Mouse (Mus musculus) gastrocnemius, postnatal 4 days (tissue): Measurements from ENCODE around the gene Cyb5d1. TPM values are rescaled to one million over a fixed set of nuclear protein-coding genes. Genes with fewer than 3 reads are reported as not detected.

Experiments
- DNase-seq, 2 experiments: peaks; one replicate each; pipeline ENCODE4 v3.0.0; 2021 to 2022; ENCODE audit warnings: low spot score in 2 of 2, mixed read lengths in 2 of 2
- total RNA-seq, 2 experiments: library from RNA; stranded (reverse); gene quantifications; 2 replicates each; pipeline ENCODE4 v1.2.3; 2021

Cyb5d1 gene
- total RNA-seq, 2 experiments from 2014 or later = 21.1 to 26.4 TPM

- peak in 1 of 2 experiments; percentile 41 for DNase-seq
Observed at GRCm38 (mm10) chr11:69416921-69417448, 21.6 kb upstream of the Cyb5d1 start.

DNA sequence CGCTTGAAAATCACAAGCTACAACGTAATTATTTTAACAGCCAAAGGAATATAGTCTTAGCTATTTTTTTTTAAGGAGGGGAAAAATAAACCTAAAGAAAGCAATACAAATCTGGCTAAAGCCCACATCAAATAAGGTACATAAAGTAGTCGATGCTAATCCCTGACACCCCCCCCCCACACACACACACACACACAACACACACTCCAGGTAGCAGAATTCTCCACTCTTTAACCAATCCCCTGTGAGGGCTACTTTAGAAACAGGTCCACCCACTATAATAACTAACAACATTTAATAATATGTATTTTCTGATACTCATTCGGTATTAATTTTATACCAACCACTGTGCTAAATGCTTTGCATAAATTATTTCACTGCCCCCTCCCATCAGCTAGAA, 21.1 kb upstream of the Cyb5d1 start:
- DNase-seq = no peak

DNA sequence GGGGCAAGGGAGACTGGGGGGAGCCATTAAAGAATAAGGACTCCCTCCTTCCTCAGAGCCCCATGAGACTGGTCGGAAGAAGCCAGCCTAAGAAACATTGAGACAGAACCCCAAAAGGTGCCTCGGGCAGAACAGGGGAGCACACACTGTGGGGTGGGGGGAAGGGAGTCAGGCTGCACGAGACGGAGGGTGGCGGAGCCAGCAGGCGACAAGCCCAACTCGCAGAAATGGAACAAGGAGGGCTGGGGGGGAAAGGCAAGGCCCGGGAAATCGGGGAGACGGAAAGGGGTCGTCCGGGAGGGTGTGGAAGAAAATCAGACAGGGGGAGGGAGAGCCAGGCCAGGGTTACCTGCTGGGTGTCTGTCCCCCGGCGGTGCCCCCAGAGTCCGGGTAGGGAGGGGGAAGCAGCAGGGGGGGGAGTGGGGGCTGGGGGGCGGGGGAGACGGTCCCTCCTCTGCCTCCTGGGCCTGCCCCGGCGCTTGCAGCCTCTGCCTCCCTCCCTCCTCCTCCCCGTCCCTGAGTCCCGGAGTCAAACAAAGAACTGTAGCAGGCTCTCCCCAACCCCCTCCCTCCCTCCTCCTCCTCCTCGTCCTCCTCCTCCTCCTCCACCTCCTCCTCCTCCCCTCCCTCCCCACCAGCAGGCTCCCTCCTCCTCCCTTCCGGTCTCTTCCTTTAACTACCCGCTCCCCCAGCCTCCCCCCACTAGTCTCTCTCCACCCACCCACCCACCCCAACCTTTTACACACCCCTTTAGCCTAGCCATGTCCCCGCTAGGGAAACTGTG, 20.4 kb upstream of the Cyb5d1 start:
- peak in 1 of 2 experiments; percentile 66 for DNase-seq

- peak in 1 of 2 experiments; percentile 68 for DNase-seq
Observed at GRCm38 (mm10) chr11:69415327-69415667, 19.9 kb upstream of the Cyb5d1 start.

DNA sequence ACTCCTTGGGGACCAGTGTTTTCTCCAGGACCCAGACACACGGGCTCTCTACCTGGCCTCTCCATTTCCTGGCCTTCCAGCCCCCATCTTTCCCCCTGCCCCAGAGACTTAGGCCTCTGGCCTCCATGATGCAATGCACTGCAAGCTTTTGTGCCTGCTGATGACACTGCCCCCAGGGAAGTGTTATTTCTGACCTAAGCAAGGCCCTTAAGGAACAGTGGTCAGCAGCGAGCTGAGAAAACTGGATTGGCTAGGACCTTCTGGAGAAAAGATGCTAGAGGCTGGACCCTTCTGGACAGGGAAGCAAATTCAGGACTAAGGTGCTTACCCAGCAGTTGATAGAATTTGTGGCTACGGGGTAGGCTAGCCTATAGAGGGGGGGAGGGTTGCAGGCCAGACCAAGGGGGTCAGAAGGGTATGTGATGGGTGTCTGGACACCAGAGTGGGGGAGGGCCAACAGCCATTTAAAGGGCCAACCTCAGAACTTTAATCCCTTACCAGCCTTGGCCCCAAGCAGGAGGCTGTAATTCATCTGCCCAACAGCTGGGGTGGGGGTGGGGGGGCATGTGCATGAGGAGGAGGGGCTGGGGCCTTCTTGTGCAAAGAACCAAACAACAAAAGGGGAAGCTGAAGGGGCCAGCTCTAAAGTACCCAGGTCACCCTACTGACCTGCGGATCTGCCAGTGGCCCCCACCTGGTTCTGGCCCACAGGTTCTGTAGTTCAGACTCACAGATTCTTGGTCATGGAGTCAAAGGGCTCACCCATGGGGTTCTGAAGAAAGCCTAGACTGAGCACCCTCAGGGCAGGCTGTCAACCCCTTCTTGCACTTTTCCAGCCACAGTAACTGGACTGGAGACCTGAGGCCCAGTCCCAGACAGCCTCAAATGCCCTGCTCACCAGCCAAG, 19.2 kb upstream of the Cyb5d1 start:
- DNase-seq = no peak

DNA sequence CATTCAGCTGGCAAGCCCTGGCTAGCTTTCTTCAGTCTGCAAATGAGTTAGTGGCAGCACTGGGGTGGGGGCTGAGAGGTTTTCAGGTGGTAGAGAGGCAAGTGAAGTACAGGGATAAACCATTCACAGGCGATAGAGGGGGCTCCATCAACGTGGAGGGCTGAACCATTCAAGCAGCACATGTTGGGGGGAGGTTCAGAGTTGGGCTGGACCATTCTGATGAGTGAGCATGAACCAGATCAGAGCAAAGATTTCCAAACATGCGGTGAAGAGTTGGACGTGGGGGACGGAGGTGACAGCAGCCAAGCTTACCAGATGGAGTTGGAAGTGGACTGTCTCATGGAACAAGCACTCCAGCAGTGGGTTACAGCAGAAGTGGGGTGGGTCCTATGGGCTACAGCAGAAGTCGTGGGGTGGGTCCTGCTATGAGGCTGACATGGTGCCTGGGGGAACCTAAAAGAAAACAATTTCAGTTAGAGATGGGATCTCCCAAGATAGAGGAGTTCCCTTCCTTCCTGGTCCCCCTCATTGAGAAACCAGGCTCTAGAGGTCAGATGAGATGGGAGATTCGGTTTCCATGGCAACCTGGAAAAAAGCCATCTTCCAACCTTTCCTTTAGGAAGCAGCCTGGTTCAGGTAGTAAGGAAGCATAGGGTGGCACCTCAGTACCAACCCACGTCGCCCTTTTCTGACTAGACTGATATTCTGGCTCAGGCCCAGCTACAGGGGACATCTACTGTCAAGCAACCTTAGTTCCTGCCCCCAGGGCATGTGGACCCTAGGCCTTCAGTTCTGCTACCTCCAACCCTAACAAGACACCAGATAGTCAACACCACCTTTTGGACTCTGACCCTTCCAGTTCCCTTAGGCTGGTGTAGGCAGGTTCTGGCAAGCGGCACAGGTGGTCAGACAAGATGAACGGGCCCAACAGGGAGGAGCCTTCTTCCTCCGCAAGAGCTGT, 18.1 kb upstream of the Cyb5d1 start, which contains the start of gene Kdm6b:
TSS of gene Kdm6b (minus strand) at position 455 of the 961 bp plus-strand sequence.
- DNase-seq = no peak

- no peak for DNase-seq
Observed at GRCm38 (mm10) chr11:69412548-69412947, 17.1 kb upstream of the Cyb5d1 start.

GRCm38 (mm10) chr11:69411538-69412203, 16.2 kb upstream of the Cyb5d1 start:
- peak; percentile 67 to 82 for DNase-seq

GRCm38 (mm10) chr11:69411073-69411535, 15.7 kb upstream of the Cyb5d1 start:
- peak; percentile 92 to 98 for DNase-seq

DNA sequence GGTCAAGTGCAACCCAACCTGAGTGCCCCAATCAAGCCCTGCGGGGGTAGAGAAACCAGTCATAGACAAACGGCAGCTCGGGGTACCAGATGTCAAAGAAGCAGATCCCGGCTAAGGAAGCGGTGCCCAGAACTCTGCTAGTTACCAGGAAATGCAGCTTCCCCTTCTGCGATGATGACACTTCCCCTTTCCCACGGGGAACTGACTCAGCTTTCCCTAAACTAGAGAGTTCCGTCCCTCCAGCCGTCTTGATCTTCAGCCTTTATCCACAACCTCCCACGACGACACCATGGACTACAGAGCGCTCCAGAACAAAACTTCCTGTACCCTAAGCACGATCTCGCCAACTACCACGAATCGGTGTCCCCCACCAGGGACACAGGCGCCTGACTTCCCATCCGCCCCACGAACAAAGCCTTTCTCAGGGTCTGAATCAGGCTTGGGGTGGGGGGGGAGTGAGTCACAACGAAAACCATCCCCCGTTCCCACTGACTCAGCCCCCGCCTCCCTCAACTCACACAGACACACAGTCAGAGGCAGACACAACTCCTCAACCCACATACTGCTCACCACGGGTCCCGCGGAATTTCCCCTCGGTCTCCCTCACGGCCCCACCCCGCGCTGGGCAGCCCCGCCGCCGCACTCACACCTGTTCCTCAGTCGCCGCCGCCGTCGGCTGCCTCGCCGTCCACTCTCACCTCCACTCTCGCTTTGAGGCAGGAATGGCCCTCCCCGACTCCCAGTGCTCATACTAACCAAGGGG, 15.1 kb upstream of the Cyb5d1 start:
- DNase-seq = peak; percentile 51 to 66

- no peak for DNase-seq
Observed at GRCm38 (mm10) chr11:69410045-69410309, 14.5 kb upstream of the Cyb5d1 start.

DNA sequence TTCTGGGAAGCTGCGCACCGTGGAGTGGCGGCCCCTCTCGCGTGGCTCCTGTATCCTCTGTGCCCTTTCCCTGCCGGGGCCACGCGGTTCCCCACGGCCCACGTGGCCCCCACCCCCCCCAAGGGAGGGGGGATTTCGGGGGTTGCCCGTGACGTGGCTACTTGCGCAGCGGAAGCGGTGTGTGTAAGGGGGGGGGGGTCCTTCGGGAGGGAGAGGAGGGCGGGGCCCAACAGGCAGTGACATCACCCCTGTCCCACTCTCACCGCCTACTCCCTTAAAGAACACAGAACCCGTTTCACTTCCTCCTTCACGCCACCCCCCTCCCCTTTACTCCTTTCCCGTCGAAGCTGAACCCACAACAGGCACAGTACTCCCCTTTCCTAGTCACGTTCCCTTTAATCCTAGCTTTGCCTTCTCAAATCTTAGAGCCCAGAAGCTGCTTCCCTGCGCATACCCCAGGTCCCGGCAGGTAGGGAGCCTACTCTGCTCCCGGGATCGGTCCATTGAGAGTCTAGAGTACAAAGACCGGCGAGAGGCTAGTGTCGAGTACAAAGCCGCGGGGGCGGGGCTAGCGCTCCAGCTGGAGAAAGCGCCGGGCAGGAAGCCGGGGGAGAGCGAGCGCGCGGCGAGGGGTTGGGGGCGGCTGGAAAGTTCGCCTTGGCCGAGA, 14.1 kb upstream of the Cyb5d1 start:
- peak; percentile 72 to 88 for DNase-seq

GRCm38 (mm10) chr11:69408541-69409377, 13.3 kb upstream of the Cyb5d1 start:
- DNase-seq = peak; percentile 46 to 74

DNA sequence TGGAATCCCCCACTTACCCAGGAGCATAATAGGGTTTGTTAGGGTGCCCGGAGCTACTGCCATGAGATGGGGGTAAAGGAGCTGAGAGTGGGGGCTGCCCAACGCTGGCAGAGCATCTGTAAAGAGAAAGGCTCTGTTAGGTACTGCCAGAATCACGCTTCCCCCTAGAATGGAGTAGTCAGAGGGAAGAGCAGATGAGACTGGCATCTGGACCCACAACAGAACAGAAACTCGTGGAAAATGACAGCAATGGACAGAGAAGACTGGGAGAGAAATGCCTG, 12.2 kb upstream of the Cyb5d1 start:
- DNase-seq = no peak

DNA sequence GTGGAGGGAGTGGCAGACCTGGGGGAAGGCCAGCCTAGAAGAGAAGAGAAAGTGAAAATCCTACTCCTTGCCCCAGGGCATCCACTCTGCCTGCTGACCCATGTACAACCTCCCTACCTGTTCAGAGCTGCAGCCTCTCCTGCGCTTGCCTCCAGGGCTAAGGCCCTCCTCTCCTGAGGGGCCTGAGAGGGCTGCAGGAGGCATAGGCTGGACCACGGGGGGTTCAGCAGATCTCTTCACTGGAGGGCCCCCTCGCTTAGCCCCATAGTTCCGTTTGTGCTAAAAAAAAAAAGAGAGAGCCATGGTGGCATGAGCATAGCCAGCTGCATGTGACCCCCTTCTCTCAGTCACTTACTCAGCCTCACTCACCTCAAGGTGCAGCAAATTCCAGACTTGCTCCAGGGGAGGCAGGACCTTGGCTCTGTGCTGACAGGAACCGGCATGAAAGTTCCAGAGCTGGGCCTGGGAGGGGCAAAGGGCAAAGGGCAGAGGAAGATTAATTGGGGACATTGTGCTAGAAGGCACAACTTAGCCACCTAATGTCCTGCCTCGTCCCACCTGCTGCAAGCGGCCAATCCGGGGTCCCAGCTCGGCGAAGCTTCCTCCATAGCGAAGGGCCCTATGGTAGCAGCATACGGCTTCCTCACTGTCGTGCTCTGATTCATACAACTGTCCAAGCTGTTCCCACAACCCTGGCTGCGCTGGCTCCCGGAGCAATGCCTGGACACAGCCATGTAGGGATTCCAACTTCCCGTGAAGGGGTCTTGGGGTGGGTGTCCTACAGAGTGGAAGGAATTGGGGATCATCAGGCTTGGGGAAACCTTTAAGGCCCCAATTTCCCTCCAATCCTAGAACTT, 11.7 kb upstream of the Cyb5d1 start:
- no peak for DNase-seq

GRCm38 (mm10) chr11:69406282-69406681, 10.9 kb upstream of the Cyb5d1 start:
- no peak for DNase-seq
